Mouse (Mus musculus): ENCODE data around the gene Krtap9-1. TPM values are rescaled to one million over a fixed set of nuclear protein-coding genes. Genes with fewer than 3 reads are reported as not detected.
"Not testable (repeated sequence)": the region's sequence is repeated elsewhere in the genome, so short reads cannot be mapped to it uniquely, and the experiment has no call there.

Gene Krtap9-1
- total RNA-seq (2021), result not detected
- long read RNA-seq, experiment 1, result 0 reads
- long read RNA-seq, experiment 2, result 0 reads

DNA sequence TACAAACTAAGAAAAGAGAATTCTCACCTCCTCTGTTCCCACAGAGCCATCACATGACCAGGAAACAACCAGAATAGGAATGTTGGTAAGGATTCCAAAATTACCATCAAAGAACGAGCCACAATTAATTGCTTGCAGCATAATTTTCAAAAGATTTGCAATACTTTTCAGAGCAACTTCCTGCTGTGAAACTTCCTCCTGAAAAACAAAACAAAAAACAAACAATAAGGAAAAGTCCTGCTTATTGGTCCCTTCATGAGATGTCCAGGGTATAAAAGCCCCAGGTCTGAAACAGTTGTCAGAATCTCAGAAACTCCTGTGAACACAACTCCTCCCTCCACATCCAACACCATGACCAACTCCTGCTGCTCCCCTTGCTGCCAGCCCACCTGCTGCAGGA lies at the start of gene Krtap9-1:
TSS of gene Krtap9-1 (plus strand) at position 301 of the 400 bp plus-strand sequence.
- not testable (repeated sequence) for DNase-seq (ENCODE audit: low spot score in 2 of 2)

DNA sequence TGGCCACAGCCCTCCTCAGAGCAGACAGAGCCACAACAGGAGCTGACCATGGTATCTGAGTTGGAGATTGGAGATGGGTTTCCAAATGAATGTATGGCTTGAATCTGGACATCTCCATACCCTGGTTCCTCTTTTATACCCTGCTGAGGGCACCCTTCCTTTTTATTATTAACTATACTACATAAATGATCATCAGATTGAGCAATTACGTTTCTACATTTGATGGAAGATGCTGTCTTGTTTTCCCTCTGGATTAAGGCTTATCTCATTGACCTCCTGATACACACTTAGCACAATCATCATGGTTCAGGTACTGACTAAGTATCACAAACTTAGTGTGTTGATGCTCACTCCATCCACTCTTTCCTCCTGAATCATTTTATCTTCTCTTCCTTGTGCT lies 35.2 kb upstream of the Krtap9-1 start, which contains the start of gene 2300003K06Rik:
TSS of gene 2300003K06Rik (minus strand) at position 101 of the 400 bp plus-strand sequence.
- no peak for DNase-seq (ENCODE audit: low spot score in 2 of 2)

DNA sequence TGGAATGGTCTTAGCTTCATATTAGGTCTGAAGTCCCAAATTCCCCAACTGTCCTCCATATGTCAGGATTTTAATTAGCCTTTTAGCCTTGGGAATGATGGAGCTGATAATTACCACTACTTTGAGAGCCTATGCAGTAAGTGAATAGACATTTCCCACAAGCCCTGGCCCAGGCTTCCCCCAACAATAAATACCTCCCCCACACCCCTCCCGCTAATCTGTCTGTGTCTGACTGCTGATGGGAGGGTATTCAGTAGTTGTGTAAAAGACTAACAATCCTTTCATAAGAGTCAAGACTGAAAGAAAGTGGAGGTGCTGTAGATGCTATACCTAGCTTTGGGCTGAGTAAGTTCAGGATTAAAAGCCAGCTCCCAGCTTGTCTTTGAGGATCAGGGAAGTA lies 31.0 kb upstream of the Krtap9-1 start:
- DNase-seq (ENCODE audit: low spot score in 2 of 2), result no peak

DNA sequence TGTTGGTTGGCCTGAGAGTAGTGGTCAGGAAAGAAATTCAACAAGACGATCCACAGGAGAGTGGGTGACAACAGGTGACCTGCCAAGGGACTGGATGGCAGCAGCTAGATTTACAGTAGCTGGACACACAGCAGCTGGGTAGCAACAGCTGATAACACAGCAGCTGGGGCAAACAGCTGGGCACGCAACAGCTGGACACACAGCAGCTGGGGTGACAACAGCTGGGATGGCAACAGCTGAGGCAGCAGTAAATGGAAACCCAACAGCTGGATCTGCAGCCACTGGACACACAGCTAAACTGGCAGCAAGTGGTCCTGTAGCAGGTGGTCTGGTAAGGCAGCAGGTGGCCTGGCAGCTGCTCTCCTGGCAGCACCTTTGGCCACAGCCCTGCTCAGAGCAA lies 26.4 kb upstream of the Krtap9-1 start:
- DNase-seq (ENCODE audit: low spot score in 2 of 2), result no peak

DNA sequence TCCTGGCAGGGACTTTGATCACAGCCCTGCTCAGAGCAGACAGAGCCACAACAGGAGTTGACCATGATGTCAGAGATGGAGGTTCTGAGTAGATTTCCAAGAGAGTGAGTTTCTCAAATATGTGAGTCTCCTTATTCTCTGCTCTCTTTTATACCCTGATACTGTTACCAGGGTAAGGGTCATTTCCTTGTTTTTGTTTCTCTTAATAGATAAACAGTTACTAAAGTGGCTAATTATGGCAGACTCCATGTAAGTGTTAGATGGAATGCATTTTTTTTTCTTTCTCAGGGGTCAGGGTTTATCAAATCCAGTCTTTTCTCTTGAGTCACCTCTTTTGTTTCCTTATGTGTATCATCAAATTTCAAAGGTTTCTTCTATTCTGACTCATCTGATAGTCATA lies 21.7 kb upstream of the Krtap9-1 start, which contains the start of gene Krtap4-16:
TSS of gene Krtap4-16 (minus strand) at position 101 of the 400 bp plus-strand sequence.
- no peak for DNase-seq (ENCODE audit: low spot score in 2 of 2)

DNA sequence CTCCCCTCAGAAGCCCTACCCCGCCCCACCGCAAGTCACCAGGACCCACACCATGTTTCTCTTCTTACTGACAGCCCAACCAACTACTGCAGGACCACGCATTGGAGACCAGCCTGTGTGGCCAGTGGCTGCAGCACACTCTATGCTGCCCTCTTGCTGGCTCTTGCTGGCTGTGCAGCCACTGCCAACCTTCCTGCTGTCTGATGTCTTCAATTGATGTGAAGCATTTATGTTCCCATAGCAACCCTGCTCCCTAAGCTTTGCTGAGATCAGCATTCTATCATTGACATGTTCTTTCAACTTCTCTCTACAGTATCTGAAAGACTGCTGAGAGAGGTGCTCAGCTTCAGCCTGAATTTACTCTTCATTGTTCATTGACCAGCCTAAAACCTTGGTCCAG lies 19.1 kb upstream of the Krtap9-1 start:
- DNase-seq (ENCODE audit: low spot score in 2 of 2), result no peak

DNA sequence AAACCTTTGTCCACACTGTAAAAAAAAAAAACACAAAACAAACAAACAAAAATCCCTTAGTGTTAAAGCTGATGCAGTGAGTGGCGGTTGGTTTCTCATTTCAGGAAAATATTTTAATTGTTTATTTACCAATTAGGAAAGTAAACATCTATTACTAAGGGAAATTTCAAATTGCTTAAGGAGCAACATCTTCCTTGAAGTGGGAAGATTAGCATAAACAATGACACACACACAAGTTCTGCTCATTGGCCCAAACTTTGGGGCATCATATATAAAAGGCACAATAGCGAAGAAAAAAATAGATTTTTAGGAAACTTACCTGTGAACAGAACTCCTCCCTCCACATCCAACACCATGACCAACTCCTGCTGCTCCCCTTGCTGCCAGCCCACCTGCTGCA lies 15.6 kb upstream of the Krtap9-1 start, which contains the start of gene Gm11568:
TSS of gene Gm11568 (plus strand) at position 301 of the 400 bp plus-strand sequence.
- DNase-seq (ENCODE audit: low spot score in 2 of 2), result no peak

DNA sequence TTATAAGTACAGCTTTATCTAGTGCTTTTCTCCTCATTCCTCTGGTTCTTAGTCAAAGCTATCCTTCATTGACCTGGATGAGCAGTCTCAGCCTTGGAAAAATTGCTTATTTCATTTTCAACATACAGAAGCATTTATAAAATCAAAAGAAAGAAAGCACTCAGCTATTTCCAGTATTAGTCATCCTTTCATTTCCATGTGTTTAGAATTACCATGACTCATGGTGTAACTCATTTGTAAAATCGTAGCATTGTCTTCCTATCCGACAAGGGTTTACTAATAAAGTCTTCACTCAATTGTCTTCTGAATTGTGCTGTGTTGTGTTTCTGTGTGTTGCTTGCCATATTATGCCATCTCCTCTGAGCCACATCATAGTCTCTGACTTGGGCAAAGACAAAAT lies 14.4 kb upstream of the Krtap9-1 start:
- DNase-seq (ENCODE audit: low spot score in 2 of 2), result no peak

DNA sequence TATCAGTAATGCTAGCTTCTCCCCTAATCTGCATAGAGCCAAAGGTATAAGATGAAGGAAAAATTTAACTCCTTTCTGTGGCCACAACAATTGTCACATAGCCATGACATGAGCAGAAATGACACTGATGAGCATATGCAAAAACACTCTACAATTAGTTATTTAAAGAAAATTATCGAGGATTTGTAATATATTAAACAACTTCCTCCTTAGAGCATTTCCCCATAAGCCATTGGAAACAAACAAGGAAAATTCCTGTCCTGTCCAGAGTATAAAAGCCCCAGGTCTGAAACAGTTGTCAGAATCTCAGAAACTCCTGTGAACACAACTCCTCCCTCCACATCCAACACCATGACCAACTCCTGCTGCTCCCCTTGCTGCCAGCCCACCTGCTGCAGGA lies 9.0 kb upstream of the Krtap9-1 start, which contains the start of gene Gm11559:
TSS of gene Gm11559 (plus strand) at position 301 of the 400 bp plus-strand sequence.
- DNase-seq (ENCODE audit: low spot score in 2 of 2), result not testable (repeated sequence)

DNA sequence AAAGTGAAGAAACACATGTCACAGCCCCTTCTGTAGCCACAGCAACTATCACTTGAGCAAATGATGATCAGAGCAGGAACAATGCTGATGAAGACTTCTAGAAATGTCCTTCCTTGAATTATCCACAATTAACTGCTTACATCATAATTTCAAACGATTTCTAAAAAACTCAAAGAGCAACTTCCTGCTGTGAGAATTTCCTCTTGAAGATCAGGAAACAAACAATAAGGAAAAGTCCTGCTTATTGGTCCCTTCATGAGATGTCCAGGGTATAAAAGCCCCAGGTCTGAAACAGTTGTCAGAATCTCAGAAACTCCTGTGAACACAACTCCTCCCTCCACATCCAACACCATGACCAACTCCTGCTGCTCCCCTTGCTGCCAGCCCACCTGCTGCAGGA lies 5.7 kb downstream of the Krtap9-1 start, which contains the start of gene Gm11567:
TSS of gene Gm11567 (plus strand) at position 301 of the 400 bp plus-strand sequence.
- DNase-seq (ENCODE audit: low spot score in 2 of 2), result not testable (repeated sequence)

DNA sequence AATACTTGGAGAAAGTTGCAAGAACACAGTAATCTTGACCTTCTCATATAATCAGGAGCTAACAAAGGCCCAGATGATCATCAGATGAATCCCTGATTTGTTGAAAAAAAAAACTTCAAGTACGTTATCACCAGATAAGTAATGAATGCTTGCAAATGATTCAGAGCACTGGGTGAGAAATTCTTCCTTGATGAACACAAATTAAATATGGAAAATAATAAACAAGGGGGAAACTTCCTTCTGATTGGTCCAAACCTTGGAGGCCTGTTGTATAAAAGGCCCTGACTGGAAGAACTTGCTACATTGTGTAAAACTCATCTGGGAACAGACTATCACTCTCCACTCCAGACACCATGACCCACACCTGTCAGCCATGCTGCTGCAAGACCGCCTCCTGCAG lies 34.4 kb downstream of the Krtap9-1 start, which contains the start of gene Krtap31-1:
TSS of gene Krtap31-1 (plus strand) at position 301 of the 400 bp plus-strand sequence.
- no peak for DNase-seq (ENCODE audit: low spot score in 2 of 2)

DNA sequence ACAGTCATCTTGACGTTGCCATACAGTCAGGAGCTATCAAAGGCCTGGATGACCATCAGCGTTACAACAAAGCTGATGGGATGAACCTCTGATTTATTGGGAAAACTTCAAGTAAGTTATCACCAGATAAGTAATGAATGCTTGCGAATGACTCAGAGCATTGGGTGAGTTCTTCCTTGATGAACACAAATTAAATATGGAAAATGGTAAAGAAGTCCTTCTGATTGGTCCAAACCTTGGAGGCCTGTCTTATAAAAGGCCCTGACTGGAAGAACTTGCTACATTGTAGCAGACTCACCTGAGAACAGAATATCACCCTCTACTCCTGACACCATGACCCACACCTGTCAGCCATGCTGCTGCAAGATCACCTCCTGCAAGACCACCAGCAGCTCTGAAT lies 41.3 kb downstream of the Krtap9-1 start, which contains the start of gene Gm11565:
TSS of gene Gm11565 (plus strand) at position 301 of the 400 bp plus-strand sequence.
- no peak for DNase-seq (ENCODE audit: low spot score in 2 of 2)

Other genes with a start within 250 kb of the Krtap9-1 start
- not detected for gene Krtap4-1, start 245.2 kb upstream of the Krtap9-1 start, total RNA-seq (2021)
- gene Krtap4-2, start 238.3 kb upstream of the Krtap9-1 start, total RNA-seq (2021), result not detected
- gene Krtap4-7, start 229.3 kb upstream of the Krtap9-1 start, total RNA-seq (2021), result not detected
- not detected for gene Gm11555, start 223.2 kb upstream of the Krtap9-1 start, total RNA-seq (2021)
- gene Gm11563, start 214.4 kb upstream of the Krtap9-1 start, total RNA-seq (2021), result not detected
- gene Krtap4-6, start 207.4 kb upstream of the Krtap9-1 start, total RNA-seq (2021), result not detected
- not detected for gene Gm14190, start 182.6 kb upstream of the Krtap9-1 start, total RNA-seq (2021)
- gene Gm14180, start 139.1 kb upstream of the Krtap9-1 start, total RNA-seq (2021), result not detected
- gene Gm11595, start 100.5 kb upstream of the Krtap9-1 start, total RNA-seq (2021), result not detected
- not detected for gene Krtap4-8, start 92.7 kb upstream of the Krtap9-1 start, total RNA-seq (2021)
- gene Krtap4-9, start 88.2 kb upstream of the Krtap9-1 start, total RNA-seq (2021), result not detected
- not detected for gene Gm11596, start 79.9 kb upstream of the Krtap9-1 start, total RNA-seq (2021)
- not detected for gene Gm11569, start 74.5 kb upstream of the Krtap9-1 start, total RNA-seq (2021)
- gene Gm11554, start 68.9 kb upstream of the Krtap9-1 start, total RNA-seq (2021), result not detected
- not detected for gene Krtap4-13, start 63.5 kb upstream of the Krtap9-1 start, total RNA-seq (2021)
- not detected for gene Gm11564, start 57.7 kb upstream of the Krtap9-1 start, total RNA-seq (2021)
- not detected for gene 2300003K06Rik, start 35.3 kb upstream of the Krtap9-1 start, total RNA-seq (2021)
- gene Krtap4-16, start 21.8 kb upstream of the Krtap9-1 start, total RNA-seq (2021), result not detected
- gene Gm11568, start 15.5 kb upstream of the Krtap9-1 start, total RNA-seq (2021), result not detected
- gene Gm11559, start 8.9 kb upstream of the Krtap9-1 start, total RNA-seq (2021), result not detected
- gene Gm11567, start 5.8 kb downstream of the Krtap9-1 start, total RNA-seq (2021), result not detected
- not detected for gene Krtap31-1, start 34.5 kb downstream of the Krtap9-1 start, total RNA-seq (2021)
- not detected for gene Gm11565, start 41.4 kb downstream of the Krtap9-1 start, total RNA-seq (2021)
- gene Krtap31-2, start 62.9 kb downstream of the Krtap9-1 start, total RNA-seq (2021), result not detected
- not detected for gene Krtap9-5, start 75.1 kb downstream of the Krtap9-1 start, total RNA-seq (2021)
- not detected for gene Krtap29-1, start 105.7 kb downstream of the Krtap9-1 start, total RNA-seq (2021)
- not detected for gene Krtap16-1, start 113.2 kb downstream of the Krtap9-1 start, total RNA-seq (2021)
- not detected for gene Krtap17-1, start 120.6 kb downstream of the Krtap9-1 start, total RNA-seq (2021)
- gene Krt33a, start 142.8 kb downstream of the Krtap9-1 start, total RNA-seq (2021), result not detected
- not detected for gene Krt33b, start 156.5 kb downstream of the Krtap9-1 start, total RNA-seq (2021)
- gene Krt34, start 168.2 kb downstream of the Krtap9-1 start, total RNA-seq (2021), result not detected
- not detected for gene Krt31, start 177.2 kb downstream of the Krtap9-1 start, total RNA-seq (2021)
- not detected for gene Krt32, start 214.8 kb downstream of the Krtap9-1 start, total RNA-seq (2021)
- not detected for gene Krt35, start 222.9 kb downstream of the Krtap9-1 start, total RNA-seq (2021)
- not detected for gene Krt36, start 232.2 kb downstream of the Krtap9-1 start, total RNA-seq (2021)
- not detected for gene Krt13, start 248.2 kb downstream of the Krtap9-1 start, total RNA-seq (2021)

Data from layer of hippocampus, postnatal 14 days (tissue).